Mouse (Mus musculus) adrenal gland, adult (tissue): ENCODE measurements at regions not wholly inside any gene's neighbourhood (a gene's known extent, or its start where the extent isn't known, plus 50 kb on each side); places are given as distances from the start of the nearest gene placed in this dataset.

Experiments
- DNase-seq, 2 experiments: peaks; one replicate each; pipeline ENCODE4 v3.0.0; 2022 to 2023; ENCODE audit warnings: low spot score in 1 of 2; ENCODE audit not compliant: inconsistent age in 2 of 2

- peak in 1 of 2 experiments; percentile 26 for DNase-seq
Observed at GRCm38 (mm10) chr1:167163486-167163885, 121.6 kb downstream of the Uck2 start.

- DNase-seq = no peak
Observed at GRCm38 (mm10) chr1:167162495-167162894, 122.6 kb downstream of the Uck2 start.

- no peak for DNase-seq
Observed at GRCm38 (mm10) chr1:167159536-167159935, 125.6 kb downstream of the Uck2 start.

GRCm38 (mm10) chr1:167152442-167152841 is 132.7 kb downstream of the Uck2 start:
- DNase-seq = no peak

- DNase-seq = no peak
Observed at GRCm38 (mm10) chr1:167144335-167144734, 140.8 kb downstream of the Uck2 start.

GRCm38 (mm10) chr1:167143797-167144196 is 141.3 kb downstream of the Uck2 start:
- DNase-seq = no peak
